Mouse (Mus musculus): Measurements from ENCODE around the gene Efcab11.

The Efcab11 gene

DNA sequence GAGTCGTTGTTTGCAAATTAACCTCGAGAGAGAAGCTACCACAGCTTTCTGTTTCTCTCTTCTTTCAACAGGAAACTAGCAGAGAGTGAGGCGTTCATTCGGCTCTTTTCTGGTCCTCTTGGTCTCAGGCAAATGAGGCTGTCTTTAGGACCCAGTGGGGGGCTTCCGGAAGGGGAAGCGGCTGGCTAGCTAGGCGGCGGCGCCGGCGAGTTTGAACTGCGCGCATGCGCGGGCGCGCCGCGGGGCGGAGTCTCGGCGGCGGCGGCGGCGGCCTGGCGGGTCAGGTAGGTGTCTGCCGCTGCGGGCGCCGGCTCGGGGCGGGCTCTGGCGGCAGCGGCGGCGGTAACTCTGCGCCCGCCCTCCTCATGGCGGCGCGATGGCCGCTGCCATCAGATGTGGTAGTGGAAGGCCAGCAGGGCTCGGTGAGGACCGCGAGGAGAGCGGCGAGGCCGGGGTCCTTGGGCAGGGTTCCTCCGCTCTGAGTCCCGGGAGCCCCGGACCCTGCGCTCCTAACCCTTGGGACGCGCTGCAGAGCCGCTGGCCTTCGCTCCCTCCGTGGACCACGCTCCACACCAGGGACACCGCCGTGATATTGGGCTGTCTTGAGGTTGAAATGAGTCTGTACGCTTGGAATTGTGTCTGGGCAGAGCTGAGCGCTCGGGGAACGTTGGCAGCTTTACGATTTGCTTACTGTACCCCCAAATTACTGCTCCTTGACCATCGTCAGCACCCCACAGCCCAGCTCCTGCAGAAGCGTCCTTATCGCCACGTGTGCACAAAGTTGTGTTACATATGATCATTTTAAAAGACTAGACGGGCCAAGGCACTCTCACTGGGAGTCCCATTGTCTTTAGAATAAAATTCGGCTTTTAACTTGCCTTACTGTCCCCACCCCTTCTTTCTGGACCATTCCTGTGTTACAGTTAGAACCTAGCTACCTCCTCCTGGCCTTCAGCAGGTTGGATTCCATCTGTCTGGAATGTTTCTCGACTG, at the start of gene Efcab11, which contains the start of gene Tdp1:
TSS of gene Efcab11 (minus strand) at position 171 of the 993 bp plus-strand sequence.
TSS of gene Tdp1 (plus strand) at position 249 of the 993 bp plus-strand sequence.
- DNase-seq (ENCODE audit: low spot score), result peak; percentile 95

DNA sequence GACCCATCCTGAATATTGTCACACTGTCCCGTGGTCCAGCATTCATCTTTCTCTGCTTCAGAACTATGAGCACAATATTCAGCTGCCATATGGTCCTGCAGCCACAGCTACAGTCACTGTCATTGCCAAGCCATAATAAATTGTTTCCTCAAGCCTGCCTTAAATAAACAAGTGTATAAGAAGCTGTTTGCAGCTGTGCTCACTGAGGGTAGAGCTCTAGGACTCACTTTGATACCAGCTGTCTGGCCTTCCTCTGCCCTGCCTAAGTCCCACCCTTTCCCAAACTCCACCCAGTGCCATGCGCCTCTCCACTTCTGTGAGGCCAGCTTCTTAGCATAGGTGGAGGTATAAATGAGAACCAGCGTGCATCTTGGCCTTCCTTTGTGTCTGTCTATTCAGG, 49.4 kb upstream of the Efcab11 start:
- no peak for DNase-seq (ENCODE audit: low spot score)

DNA sequence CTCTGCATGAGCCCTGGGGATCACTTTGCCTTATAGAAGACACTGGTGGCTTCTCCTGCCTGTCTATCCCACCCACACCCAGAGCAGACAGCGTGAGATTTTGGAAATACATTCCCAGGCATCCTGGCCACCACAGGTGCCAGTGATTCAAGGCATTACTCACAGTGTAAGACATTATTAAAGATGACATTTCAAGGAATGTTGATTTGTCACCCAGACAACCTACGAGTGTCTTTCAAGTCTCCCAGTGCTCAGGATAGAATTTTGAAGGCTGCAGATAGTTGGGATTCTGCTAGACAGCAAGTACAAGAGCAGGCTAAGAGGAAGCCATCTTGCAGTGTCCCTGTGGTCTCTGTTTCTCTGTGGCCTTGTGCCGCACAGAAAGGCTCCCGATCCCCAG, 48.0 kb upstream of the Efcab11 start:
- DNase-seq (ENCODE audit: low spot score), result no peak

DNA sequence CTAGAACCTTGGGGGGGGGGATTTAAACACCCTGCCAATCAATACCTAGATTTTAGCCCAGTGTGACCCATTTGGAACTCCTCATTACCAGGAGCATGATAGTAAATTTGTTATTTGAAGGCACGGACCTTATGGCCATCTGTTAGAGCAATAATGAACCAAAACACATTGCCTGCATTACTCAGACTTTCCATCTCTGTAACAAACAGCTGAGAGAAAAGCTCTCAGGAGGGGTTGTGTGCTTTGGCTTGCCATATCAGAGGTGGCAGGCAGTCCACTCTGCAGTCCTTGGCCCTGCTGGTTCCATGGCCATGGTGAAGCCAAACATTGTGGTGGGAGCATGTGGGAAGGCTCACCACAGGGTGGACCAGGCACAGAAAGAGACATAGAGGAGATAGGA, 44.9 kb upstream of the Efcab11 start:
- DNase-seq (ENCODE audit: low spot score), result no peak

DNA sequence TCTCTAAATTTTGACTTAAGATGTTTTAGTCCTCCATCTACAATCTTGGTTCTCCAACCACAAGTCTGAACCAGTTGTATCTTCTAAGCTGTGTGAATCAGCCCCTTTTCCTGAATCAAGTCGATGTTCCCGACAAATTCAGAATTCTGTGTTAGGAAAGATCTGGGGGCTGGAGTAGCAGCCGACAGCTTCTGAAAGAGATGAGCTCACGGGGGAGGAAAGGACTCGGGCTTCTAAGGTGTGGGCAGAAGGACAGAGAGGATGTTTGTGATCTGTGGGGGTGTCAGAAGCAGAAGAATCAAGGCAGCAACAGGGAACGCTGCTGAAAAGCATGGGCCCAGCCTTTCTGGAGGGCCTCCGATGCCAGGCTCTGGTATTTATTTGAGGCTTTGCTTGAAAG, 44.1 kb upstream of the Efcab11 start:
- DNase-seq (ENCODE audit: low spot score), result no peak

DNA sequence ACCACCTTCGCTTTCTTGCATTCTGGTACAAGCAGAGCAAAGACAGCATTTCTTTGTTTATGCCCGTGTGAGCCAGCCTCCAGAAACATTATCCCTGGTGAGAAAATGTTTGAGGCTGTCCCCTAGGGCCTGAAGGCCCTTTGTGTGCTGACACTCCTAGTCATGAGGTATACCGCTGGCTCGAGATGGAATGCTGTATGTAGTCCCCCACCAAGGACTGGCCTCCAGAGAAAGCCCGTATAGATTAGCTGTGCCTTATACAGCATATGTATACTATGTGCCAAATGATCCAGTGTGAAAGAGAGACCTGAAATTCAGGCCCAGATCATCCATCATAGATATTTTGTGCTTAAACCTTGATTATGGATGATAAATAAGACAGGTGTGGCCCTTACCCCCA, 39.5 kb upstream of the Efcab11 start:
- no peak for DNase-seq (ENCODE audit: low spot score)

DNA sequence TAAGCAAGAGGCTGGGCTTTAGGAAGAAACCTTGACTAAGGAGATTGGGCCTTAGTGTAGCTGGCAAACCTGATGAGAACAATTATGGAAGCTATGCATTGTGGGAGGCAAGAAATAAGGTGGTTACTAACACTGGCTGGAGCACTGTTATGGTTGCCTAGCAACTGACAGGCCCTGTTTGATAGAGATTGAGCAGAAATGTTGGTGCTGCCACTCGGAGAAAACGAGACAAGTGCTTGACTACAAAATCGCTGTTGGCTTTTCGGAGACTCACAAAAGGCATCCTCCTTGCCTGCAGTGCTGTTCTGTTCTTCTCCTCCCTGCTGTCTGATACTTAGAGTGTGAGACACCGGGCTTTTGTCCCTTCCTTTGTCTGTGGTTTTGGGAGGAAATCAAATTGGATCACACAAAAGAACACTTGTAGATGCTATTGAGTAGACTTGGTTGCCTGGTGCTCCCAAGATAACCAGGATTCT, 38.9 kb upstream of the Efcab11 start:
- no peak for DNase-seq (ENCODE audit: low spot score)

DNA sequence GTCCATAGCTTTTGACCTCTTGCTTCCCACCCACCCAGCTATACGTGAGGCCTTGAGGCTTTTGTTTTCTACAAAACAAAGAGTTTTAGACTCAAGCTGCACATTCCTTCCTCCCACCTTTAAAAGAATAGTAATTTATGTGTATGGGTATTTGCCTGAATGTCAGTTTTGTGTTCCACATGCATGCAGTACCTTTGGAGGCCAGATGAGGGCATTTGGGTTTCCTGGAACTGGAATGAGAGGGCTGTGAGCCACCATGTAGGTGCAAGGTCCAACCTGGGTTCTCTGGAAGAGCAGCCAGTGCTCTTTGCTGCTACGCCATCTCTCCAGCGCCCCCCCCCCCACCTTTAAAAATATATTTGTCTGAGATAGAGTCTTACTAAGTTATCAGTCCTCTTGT, 36.8 kb upstream of the Efcab11 start:
- no peak for DNase-seq (ENCODE audit: low spot score)

DNA sequence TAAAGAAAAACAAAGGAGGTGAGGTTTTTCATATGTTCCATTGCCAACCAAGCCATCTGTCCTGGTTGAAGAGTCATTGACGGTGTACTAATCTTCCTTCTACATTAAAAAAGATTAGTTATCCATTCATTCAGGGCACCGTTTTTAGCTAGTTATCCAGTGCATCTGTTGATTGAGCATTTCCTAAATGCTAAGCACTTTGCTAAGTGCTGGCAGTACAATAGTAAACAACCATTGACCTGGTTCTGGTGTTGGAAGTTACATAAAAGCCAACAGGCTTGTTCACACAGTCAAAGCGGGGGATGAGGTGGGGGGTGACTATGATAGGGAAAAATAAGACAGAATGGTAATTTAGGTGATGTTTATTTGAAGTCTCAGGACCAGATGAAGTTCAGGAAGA, 35.4 kb upstream of the Efcab11 start:
- DNase-seq (ENCODE audit: low spot score), result no peak

DNA sequence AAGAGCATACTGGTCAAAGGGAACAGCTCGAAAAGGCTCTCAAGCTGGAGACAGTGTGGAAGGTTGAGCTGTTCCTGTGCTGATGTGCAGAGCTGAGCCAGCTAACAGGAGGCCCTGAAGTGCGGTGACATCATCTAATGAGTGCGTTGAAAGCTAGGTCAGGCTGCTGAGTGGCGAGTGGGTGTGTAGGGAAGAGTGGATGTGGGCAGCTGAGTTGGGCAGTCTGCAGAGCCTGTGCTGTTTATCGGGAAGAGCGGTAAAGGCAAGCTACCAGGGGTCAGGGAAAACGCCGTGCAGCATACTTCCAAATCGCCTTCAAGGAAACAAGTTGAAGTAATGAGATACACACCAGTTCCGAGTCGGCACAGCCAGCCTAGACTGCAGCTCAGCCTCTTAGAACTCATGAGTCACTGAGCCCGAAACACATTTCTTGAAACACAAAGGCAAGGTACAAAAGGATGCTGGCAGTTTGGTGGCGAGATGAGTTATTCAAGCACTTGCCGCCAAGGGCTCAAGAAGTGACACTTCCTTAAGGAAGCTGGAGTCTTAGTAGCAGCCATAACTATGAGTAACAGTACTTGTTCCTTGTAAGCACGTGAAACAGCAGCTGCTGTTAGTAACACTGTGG, 33.7 kb upstream of the Efcab11 start:
- DNase-seq (ENCODE audit: low spot score), result no peak

DNA sequence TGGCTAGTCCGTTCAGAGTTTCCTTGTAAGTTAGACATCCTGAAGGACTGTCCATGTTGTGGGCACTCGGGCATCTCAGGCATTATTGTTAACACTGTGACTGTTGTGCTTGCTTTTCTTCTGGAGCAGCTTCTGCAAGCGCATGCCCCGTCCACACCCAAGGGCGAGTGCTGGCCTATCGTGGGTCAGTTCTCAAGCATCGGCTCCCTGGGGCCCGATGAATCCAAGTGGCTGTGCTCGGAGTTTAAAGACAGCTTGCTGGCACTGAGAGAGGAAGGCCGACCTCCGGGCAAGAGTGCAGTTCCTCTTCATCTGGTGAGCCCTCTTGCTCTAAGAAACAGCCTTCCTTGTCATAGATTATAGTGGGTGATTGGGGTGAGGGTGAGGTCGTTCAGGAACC, 27.2 kb upstream of the Efcab11 start:
- no peak for DNase-seq (ENCODE audit: low spot score)

DNA sequence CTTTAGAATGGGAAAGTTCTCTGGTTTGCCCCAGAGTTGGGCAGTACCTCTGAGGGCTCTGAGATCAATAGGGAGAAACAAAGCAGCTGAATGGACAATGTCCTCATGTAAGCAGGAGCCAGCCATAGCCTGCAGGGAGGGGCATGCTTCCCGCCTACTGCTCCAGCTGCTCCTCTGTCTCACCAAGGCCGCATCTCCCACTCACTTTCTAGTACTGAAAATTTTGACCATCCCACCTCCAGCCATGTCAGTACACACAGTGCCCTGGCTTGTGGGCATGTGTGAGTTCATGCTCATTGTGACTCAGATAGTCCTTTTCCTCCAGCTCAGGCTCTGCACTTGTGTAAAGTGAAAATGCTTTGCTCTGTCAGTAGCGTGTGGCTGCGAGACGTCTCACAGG, 20.3 kb upstream of the Efcab11 start:
- DNase-seq (ENCODE audit: low spot score), result no peak

DNA sequence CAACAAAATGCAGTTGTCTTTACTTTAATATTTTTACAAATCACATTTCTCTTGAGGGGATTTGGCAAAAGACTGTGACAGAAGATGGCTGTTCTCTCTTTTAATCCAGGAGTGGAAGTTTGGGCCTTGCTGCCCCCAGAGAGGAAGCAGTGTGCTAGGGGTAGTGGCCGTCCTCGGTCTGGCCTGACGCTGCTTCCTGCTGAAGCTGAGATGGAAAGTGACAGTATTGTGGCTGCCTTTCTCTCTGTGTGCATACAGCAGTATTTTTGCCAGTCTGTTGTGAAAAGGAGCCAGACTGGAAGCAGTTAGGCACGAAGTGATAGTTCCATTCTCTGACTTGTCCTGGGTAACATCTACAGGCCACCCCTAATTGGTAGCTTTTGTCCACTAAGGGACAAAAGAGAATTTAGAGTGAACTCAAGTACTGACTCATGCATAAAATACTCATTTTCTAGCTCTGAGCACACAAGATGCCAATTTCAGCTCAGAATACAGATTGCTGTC, 18.7 kb upstream of the Efcab11 start:
- DNase-seq (ENCODE audit: low spot score), result no peak

DNA sequence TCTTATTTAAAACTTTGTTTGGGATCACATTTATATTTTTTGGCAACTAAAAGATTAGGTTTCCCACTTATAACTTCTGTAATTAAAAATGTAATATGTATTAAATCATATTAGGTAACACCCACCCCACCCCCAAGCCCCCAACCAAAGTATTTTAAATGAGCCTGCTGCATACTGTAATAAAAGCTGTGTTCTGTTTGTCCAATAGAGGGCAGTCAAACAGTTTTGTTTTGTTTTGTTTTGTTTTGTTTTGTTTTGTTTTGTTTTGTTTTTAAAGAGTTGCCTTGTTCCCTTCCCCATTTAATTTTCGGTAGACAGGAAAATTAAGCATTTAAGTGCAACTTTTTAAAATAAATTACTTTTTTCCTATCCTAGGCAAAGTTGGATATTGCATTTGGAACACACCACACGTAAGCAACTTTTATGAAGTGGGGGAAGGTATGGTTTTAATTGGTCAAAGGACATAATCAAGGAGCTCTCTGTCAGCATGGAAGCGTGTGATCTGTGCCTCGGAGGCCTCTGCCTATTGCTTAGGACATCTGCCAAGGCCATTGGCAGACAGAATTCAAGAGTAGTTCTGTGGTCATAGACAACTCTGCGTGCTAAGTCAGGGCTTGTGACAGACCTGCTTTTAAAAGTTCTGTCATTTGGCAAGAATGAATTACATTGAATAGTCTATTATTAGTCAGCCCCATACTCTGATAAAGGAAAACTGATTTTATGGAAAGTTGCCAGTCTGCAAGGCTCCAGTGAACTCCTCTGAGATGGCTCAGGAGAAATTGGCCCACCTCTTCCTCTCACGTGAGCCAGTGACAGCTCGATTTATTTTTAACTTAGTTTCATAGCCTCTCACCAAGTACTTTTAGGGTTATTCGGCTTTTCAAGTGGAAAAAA, 18.0 kb upstream of the Efcab11 start:
- DNase-seq (ENCODE audit: low spot score), result no peak

DNA sequence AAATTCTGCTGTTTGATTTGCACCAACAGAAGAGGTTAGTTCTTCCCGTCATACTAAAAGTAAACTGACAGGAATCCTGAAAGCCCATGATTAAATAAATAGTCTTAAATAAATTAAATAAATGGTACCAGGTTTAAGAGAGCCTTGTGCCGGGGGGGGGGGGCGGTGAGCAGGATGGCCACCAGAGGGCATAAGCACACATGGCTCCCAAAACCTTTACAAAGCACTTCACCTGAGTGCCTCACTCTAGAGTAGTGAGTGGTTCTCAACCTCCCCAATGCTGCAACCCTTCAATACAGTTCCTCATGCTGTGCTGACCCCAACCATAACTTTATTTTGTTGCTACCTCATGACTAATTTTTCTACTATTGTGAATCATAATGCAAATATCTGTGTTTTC, 15.8 kb upstream of the Efcab11 start:
- DNase-seq (ENCODE audit: low spot score), result no peak

DNA sequence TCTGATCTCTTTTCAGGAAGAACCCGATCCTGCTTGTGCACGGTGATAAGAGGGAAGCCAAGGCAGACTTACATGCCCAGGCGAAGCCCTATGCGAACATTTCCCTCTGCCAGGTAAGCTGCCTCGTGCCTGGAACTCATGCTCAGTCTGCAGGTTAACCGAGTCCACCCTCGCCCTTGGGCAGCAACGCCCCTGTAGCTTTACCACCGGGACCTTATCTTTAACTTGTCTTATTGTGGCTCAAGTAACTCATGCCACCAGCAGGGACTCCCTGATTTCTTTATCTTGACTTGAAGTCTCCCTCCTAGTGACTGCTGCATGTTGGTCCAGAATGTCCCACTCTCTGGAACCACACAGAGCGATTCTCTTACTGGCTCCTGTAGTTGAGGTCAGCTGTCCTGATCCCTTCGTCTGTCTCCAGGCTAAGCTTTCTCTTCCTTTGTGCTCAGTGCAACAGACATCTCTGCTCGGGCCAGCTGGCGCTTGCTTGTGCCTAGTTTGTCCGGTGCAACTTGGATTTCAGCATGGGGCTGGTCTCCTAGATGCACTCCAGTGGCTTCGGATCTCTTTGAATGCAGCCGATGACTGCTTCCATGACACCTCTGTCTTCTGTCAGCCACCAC, 14.1 kb upstream of the Efcab11 start:
- no peak for DNase-seq (ENCODE audit: low spot score)

DNA sequence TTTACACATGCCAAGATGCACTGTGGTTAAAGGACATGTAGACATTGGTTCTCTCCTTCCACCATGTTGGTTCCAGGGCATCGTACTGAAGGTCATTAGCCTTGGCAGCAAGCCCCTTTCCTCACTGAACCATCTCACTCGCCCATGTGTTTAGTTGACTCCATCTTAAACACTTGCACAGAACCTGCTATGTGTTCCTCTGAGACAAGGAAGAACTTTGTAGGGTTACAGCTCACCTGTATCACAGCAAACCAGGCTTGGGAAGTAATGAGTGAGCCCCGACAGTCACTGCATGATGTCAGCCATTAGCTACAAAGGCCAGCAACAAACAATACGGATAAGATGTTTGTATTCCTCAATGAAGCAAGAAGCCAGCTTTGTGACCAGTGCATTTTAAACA, 13.6 kb upstream of the Efcab11 start:
- no peak for DNase-seq (ENCODE audit: low spot score)

DNA sequence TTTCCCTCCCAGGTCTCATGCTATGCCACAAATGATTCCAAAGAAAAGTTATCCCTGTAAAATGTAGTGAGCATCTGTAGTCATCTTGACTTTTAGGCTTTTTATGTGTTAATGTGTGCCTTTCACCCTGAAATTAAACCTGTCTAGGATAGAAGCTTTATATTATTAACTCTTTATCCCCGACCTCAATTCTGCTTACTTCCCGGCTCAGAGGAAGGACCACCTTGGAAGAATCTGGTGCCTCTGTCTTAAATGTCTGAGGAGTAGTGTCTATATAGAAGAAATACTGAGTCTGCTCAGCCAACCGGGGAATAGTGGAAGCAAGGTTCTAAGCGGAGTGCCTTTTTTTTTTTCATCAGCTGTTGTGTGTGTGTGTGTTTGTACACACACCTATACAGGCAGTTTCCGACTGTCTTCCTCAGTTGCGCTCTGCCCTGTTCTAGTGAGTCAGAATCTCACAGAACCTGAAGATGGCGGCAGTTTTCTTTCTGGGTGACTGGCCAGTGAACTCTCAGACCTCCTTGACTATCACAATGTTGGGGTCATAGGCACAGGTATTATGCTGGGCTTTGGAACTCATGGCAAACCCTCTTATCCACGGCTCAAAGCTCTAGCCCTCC, 1.2 kb upstream of the Efcab11 start:
- DNase-seq (ENCODE audit: low spot score), result no peak

DNA sequence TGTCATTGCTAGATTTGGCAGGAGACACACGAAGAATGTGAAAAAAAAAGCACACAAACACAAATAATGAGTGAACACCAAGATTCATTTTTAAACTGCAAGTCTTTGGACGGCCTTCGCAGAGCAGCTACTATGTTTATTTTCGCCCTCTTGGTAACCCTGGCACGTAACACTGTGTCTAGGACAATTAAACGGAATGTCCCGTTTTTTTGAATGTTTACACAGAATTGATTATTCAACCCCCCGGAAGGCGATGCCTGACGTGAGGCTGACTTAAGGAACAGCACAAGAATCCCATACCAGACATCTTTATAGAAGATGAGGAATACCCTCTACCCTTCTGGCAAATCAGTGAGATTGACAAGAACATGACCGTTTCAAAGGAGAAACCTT, 530 bp downstream of the Efcab11 start:
- DNase-seq (ENCODE audit: low spot score), result no peak

DNA sequence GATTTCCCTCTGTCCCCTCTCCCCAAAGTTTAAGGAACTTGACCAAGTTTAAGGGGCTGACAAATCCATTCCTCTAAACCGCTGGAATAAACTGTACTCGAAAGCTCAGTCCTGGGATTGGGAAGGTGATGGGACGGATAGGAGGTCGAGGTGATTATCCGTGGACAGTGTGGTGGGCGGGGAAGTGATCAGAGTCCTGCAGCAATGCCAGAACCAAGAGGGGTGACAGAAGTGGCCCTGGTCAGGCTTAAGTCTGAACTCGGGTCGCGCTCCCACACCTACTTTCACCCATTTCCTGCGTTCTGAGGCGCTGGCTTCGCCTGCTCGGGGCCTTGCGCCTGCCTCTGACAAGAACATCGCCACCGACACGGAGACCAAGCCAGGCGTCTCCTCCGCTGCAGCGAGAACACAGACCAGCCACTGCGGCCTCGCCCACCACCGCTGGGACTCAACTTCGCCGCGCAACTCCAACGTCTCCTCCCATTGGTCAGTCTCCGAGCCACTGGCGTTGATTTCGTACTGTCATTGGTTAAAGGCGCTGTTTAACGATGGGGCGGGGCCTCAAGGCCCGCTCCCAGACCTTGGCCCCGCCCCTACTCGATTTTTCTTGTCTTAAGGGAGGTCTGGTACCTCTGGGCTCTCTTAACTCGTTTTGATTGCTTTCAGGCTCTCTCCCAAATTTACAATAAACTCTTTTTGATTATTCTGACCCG, 1.1 kb downstream of the Efcab11 start:
- DNase-seq (ENCODE audit: low spot score), result peak; percentile 81
